Mouse (Mus musculus): ENCODE results near the gene Depp1. TPM values are rescaled to one million over a fixed set of nuclear protein-coding genes. Genes with fewer than 3 reads are reported as not detected.

Gene Depp1
- polyA plus RNA-seq, 1 experiment from 2014 or later, result 9.8 TPM

DNA sequence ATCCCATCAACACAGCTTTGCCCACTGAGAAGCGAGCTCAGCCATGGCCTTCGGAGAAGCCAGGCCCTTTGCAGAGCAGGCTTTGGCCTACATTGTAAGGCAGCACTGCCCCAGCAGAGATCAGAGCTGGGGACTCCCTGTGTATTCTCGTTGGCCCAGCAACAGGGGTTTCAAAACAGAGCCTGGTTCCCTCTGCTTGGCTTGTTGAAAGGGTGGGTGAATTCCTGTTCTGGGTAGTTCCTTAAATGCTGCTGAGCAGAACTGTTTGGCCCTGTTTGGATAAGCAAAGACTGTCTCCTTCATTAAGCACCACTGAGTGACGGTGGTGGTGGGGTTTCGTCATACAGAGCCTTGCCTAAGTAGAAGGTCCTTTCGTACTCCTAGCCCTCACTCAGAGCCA, 13.6 kb downstream of the Depp1 start:
- H3K9ac ChIP-seq (ENCODE audit: low read depth, low read length), result no peak overlapping the region
- H3K27ac ChIP-seq (ENCODE audit: low read depth, low read length), result no peak overlapping the region
- H3K4me1 ChIP-seq (replicated peaks; ENCODE audit: control insufficient read depth, insufficient read depth, low read length), result peaks cover 3% of the 10 kb centered on the region
- ATAC-seq (ENCODE audit: low FRiP score) (no peak), DNase-seq (ENCODE audit: low spot score) (no peak)
- 78% methylated on average over 6 of the region's 6 CpGs for WGBS
- H3K4me3 ChIP-seq (ENCODE audit: low read depth, low read length), result no peak overlapping the region
- H3K9me3 ChIP-seq (ENCODE audit: control insufficient read depth, low read length), result no peaks in the 10 kb centered on the region
- no peaks in the 10 kb centered on the region for H3K36me3 ChIP-seq (ENCODE audit: control insufficient read depth, insufficient read depth, low read length)
- no peaks in the 10 kb centered on the region for H3K27me3 ChIP-seq (ENCODE audit: control insufficient read depth, insufficient read depth, low read length)
- H3K4me2 ChIP-seq (replicated peaks; ENCODE audit: low read depth, low read length), result no peak overlapping the region

DNA sequence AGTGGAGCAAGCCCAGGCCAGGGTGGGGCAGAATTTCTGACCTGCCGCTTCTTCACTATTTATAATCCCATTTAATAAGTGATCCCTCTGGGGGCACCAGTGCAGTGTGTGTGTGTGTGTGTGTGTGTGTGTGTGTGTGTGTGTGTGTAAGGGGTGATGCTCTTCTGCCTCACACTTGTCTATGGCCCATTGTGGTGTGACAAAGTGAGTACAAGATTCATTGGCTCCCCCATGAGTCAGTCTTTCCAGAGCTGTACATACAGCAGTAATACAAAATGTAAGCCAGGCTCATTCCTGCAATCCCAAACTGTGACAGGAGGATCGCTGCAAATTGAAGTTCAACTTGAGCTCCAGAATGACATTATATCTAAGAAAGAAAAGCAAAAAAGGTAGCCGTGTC, 14.4 kb downstream of the Depp1 start:
- WGBS, result 81% methylated on average over 3 of the region's 3 CpGs
- Histone ChIP-seq H3K4me1 (replicated peaks; ENCODE audit: control insufficient read depth, insufficient read depth, low read length) (peaks cover 6% of the 10 kb centered on the region), H3K36me3 (ENCODE audit: control insufficient read depth, insufficient read depth, low read length) (no peaks in the 10 kb centered on the region), H3K27me3 (ENCODE audit: control insufficient read depth, insufficient read depth, low read length) (no peaks in the 10 kb centered on the region), H3K9me3 (ENCODE audit: control insufficient read depth, low read length) (no peaks in the 10 kb centered on the region), H3K9ac (ENCODE audit: low read depth, low read length) (0 out of 2 replicates have a peak overlapping the region, but pooled peaks have one; percentile 19), H3K4me2 (replicated peaks; ENCODE audit: low read depth, low read length) (no peak overlapping the region), H3K27ac (ENCODE audit: low read depth, low read length) (no peak overlapping the region), H3K4me3 (ENCODE audit: low read depth, low read length) (no peak overlapping the region)
- ATAC-seq (ENCODE audit: low FRiP score) (no peak), DNase-seq (ENCODE audit: low spot score) (no peak)

DNA sequence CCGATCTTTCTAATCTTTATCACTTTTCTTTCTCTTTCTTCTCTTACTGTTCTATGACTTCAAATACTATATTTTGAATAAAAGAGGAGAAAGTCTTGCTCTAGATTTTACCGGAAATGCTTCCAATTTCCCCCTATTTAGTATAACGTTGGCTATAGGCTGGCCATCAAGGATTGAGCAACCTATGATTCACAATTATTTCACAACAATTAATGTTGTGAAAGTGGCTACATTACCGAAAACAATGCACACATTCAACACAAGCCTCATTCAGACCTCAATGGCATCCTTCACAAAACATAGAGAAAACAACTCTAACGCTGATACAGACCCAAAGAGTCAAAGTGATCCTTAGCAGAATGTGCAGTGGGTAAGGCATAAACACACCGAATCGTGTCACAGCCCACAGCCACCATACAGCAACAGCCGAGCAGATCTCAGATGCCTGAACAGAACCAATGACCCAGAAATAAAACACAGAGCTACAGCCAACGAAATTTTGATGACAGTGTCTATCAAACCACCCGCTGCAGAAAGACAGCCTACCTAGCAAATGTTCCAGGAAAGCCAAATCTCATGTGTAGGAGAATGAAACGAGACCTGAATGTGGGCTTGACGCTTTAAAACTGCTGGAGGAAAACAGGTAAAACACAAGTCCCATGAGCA, 15.8 kb downstream of the Depp1 start:
- Histone ChIP-seq H3K9me3 (ENCODE audit: control insufficient read depth, low read length) (no peaks in the 10 kb centered on the region), H3K27ac (ENCODE audit: low read depth, low read length) (peak overlapping the region; percentile 49; the same call in 1 of the 2 replicates), H3K4me3 (ENCODE audit: low read depth, low read length) (no peak overlapping the region), H3K4me1 (replicated peaks; ENCODE audit: control insufficient read depth, insufficient read depth, low read length) (peaks cover 17% of the 10 kb centered on the region), H3K4me2 (replicated peaks; ENCODE audit: low read depth, low read length) (peak overlapping the region; percentile 17; the same call in 1 of the 2 replicates), H3K27me3 (ENCODE audit: control insufficient read depth, insufficient read depth, low read length) (no peaks in the 10 kb centered on the region), H3K36me3 (ENCODE audit: control insufficient read depth, insufficient read depth, low read length) (no peaks in the 10 kb centered on the region), H3K9ac (ENCODE audit: low read depth, low read length) (no peak overlapping the region)
- no peak for DNase-seq (ENCODE audit: low spot score)
- 70% methylated on average over 12 of the region's 12 CpGs for WGBS
- no peak for ATAC-seq (ENCODE audit: low FRiP score)

DNA sequence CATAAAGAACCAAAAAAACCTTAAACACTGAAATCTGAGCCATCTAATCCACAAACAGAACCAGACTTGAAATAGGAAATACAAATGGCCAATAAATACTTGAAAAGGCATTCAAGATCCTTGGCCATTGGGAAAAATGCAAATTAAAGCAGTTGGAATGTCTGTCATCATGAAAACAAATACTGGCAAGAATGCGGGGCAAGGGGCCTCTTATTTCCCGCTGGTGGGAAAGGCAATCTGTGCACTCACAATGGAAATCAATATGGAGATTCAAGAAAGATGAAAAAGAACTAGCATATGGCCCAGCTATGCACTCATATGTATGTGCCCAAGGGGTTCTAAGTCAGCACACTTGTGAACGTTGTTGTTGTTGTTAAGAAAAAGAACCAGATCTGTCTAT, 16.5 kb downstream of the Depp1 start:
- peaks cover 19% of the 10 kb centered on the region for H3K4me1 ChIP-seq (replicated peaks; ENCODE audit: control insufficient read depth, insufficient read depth, low read length)
- WGBS, result 31% methylated on average over 3 of the region's 3 CpGs
- H3K9ac ChIP-seq (ENCODE audit: low read depth, low read length), result no peak overlapping the region
- ATAC-seq (ENCODE audit: low FRiP score) (no peak), DNase-seq (ENCODE audit: low spot score) (peak; percentile 48)
- H3K4me3 ChIP-seq (ENCODE audit: low read depth, low read length), result no peak overlapping the region
- H3K36me3 ChIP-seq (ENCODE audit: control insufficient read depth, insufficient read depth, low read length), result no peaks in the 10 kb centered on the region
- H3K9me3 ChIP-seq (ENCODE audit: control insufficient read depth, low read length), result no peaks in the 10 kb centered on the region
- no peaks in the 10 kb centered on the region for H3K27me3 ChIP-seq (ENCODE audit: control insufficient read depth, insufficient read depth, low read length)
- H3K4me2 ChIP-seq (replicated peaks; ENCODE audit: low read depth, low read length), result no peak overlapping the region
- peak overlapping the region; percentile 24 for H3K27ac ChIP-seq (ENCODE audit: low read depth, low read length)

DNA sequence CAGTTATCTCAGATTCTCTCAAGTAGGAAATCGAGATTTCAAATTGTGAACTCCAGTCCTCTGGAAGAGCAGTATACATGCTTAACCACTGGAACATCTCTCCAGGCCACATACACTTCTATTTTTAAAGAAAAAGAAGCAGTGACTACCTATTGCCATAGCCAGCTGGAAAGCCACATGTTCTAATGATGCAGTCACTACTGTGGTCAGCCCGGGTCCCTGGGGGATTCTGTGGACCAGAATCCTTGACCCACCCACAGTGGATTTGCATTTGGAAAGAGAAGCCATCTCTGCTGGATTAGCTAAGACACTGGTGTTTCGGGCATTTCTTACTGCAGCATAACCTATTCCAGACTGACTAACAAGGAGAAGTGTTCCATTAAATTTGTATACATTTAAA, 17.0 kb downstream of the Depp1 start:
- peaks cover 19% of the 10 kb centered on the region for H3K4me1 ChIP-seq (replicated peaks; ENCODE audit: control insufficient read depth, insufficient read depth, low read length)
- no peaks in the 10 kb centered on the region for H3K27me3 ChIP-seq (ENCODE audit: control insufficient read depth, insufficient read depth, low read length)
- 68% methylated on average over 3 of the region's 3 CpGs for WGBS
- H3K4me2 ChIP-seq (replicated peaks; ENCODE audit: low read depth, low read length), result no peak overlapping the region
- peak; percentile 51 for DNase-seq (ENCODE audit: low spot score)
- H3K9ac ChIP-seq (ENCODE audit: low read depth, low read length), result no peak overlapping the region
- ATAC-seq (ENCODE audit: low FRiP score), result no peak
- peak overlapping the region; percentile 24 for H3K27ac ChIP-seq (ENCODE audit: low read depth, low read length)
- H3K4me3 ChIP-seq (ENCODE audit: low read depth, low read length), result no peak overlapping the region
- no peaks in the 10 kb centered on the region for H3K9me3 ChIP-seq (ENCODE audit: control insufficient read depth, low read length)
- no peaks in the 10 kb centered on the region for H3K36me3 ChIP-seq (ENCODE audit: control insufficient read depth, insufficient read depth, low read length)

DNA sequence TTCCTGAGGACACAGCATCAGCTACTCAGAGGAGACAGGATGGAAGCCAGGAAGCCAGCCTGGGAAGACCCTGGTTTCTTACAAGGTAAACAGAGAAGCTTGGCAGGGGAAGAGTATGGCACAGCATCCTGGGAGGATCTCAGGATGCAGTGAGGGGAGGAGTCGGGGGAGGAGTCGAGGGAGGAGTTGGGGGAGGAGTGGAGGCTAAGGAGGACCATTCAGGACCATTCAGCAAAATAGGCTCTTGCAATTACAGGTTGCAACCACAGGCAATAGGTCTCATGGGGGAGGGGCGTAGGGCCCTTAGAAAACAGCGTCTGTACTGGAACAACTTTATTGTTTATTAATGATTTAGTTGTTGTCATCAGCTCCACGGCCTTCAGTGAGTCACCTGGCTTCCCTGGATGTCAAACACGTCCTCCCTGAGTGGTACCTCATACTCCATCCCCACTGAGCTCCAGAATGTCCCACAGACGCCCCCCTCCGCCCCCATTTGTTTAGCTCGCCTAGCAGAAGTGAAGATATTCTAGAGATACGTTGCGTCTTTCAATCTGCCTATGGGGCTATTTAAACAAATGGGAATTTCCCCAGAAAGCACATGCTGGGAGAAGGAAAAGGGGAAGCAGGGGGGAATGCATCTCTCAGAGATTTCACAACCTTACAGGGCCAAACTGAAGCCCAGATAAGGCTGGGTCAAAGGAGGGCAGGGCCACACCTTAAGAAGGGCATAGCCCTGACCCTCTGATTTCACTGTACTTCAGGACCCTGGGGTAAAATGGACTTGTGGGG, 18.5 kb downstream of the Depp1 start:
- Histone ChIP-seq H3K36me3 (ENCODE audit: control insufficient read depth, insufficient read depth, low read length) (no peaks in the 10 kb centered on the region), H3K4me1 (replicated peaks; ENCODE audit: control insufficient read depth, insufficient read depth, low read length) (peaks cover 19% of the 10 kb centered on the region), H3K27me3 (ENCODE audit: control insufficient read depth, insufficient read depth, low read length) (no peaks in the 10 kb centered on the region), H3K9ac (ENCODE audit: low read depth, low read length) (no peak overlapping the region), H3K27ac (ENCODE audit: low read depth, low read length) (no peak overlapping the region; the same call in 1 of the 2 replicates), H3K9me3 (ENCODE audit: control insufficient read depth, low read length) (no peaks in the 10 kb centered on the region), H3K4me3 (ENCODE audit: low read depth, low read length) (no peak overlapping the region), H3K4me2 (replicated peaks; ENCODE audit: low read depth, low read length) (no peak overlapping the region; the same call in 1 of the 2 replicates)
- no peak for ATAC-seq (ENCODE audit: low FRiP score)
- WGBS, result 42% methylated on average over 11 of the region's 11 CpGs
- DNase-seq (ENCODE audit: low spot score), result peak; percentile 44

DNA sequence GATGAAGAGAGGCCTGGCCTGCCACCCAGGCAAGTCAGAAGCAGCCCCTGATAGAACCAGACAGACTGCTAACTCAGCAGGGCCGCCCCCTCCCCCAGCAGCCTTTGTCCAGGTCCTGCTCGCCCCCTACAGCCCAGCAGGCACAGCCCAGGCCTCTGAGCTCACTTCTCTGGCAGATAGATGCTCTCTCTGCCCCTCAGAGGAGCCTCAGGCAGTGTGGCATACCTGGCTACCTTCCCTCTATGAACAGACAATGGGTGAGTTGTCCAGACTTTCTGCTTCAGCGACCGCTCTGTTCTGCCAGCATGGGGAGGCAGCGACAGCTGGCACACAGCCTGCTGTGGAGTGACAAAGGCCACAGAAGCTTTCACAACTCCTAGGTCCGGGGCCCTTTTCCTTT, 19.7 kb downstream of the Depp1 start:
- Histone ChIP-seq H3K4me2 (replicated peaks; ENCODE audit: low read depth, low read length) (peak overlapping the region; percentile 3), H3K27ac (ENCODE audit: low read depth, low read length) (peak overlapping the region; percentile 84), H3K9ac (ENCODE audit: low read depth, low read length) (peak overlapping the region; percentile 33), H3K4me3 (ENCODE audit: low read depth, low read length) (no peak overlapping the region), H3K9me3 (ENCODE audit: control insufficient read depth, low read length) (no peaks in the 10 kb centered on the region), H3K27me3 (ENCODE audit: control insufficient read depth, insufficient read depth, low read length) (no peaks in the 10 kb centered on the region), H3K36me3 (ENCODE audit: control insufficient read depth, insufficient read depth, low read length) (no peaks in the 10 kb centered on the region), H3K4me1 (replicated peaks; ENCODE audit: control insufficient read depth, insufficient read depth, low read length) (peaks cover 21% of the 10 kb centered on the region)
- DNase-seq (ENCODE audit: low spot score), result peak; percentile 70
- ATAC-seq (ENCODE audit: low FRiP score), result 0 out of 2 replicates have a peak, but pooled peaks have one; percentile 8
- 13% methylated on average over 6 of the region's 6 CpGs for WGBS

DNA sequence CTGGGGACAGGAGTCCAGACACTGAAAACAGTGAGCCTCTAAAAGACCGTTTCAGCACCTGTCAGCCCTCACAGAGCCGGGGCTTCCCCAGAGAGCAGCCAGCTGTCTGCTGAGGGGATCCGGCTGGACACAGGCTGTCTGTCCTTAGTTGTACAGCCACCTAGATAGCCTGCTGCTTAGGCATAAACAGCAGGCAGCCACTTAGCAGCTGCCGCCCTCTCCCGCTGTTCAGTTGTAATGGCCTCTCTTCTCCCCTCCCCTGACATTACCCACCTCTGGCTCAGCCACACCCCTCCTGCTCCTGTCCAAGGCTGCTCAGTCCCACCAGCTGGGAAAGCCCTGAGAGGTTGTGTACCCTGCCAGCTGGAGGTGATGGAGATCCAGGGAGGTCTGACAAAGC, 20.6 kb downstream of the Depp1 start:
- 11% methylated on average over 5 of the region's 5 CpGs for WGBS
- Histone ChIP-seq H3K27me3 (ENCODE audit: control insufficient read depth, insufficient read depth, low read length) (no peaks in the 10 kb centered on the region), H3K4me2 (replicated peaks; ENCODE audit: low read depth, low read length) (peak overlapping the region; percentile 32), H3K9ac (ENCODE audit: low read depth, low read length) (peak overlapping the region; percentile 7; the same call in 1 of the 2 replicates), H3K36me3 (ENCODE audit: control insufficient read depth, insufficient read depth, low read length) (no peaks in the 10 kb centered on the region), H3K27ac (ENCODE audit: low read depth, low read length) (peak overlapping the region; percentile 84), H3K4me3 (ENCODE audit: low read depth, low read length) (no peak overlapping the region; the same call in 1 of the 2 replicates), H3K9me3 (ENCODE audit: control insufficient read depth, low read length) (no peaks in the 10 kb centered on the region), H3K4me1 (replicated peaks; ENCODE audit: control insufficient read depth, insufficient read depth, low read length) (peaks cover 21% of the 10 kb centered on the region)
- DNase-seq (ENCODE audit: low spot score) (peak; percentile 62), ATAC-seq (ENCODE audit: low FRiP score) (peak; percentile 48)
